Mouse (Mus musculus) ES-E14 (cell line): ENCODE results near the gene Tom1. TPM values are rescaled to one million over a fixed set of nuclear protein-coding genes. Genes with fewer than 3 reads are reported as not detected.

Experiments used
- DNase-seq: peaks from one replicate; pipeline ENCODE4 v3.0.0-alpha.2; 2013; ENCODE audit warnings: low read depth, low spot score
- H3K27ac ChIP-seq: 2 replicates; pipeline ENCODE4 v1.5.1; 2012; ENCODE audit warnings: low read depth, mild to moderate bottlenecking, low read length, moderate library complexity, mixed read lengths; ENCODE audit not compliant: poor library complexity, insufficient read depth, severe bottlenecking
- H3K36me3 ChIP-seq: 2 replicates; pipeline ENCODE4 v1.6.1; 2012; ENCODE audit warnings: mild to moderate bottlenecking, low read length, moderate library complexity, mixed read lengths; ENCODE audit not compliant: control insufficient read depth, poor library complexity, insufficient read depth, severe bottlenecking
- H3K4me1 ChIP-seq, 2 experiments: fragments of 150-350 bp in 1 of 2; sonication (generic) in 1 of 2; 2 replicates each; pipeline ENCODE4 v1.6.1; 2012; ENCODE audit warnings: low read length in 2 of 2, mild to moderate bottlenecking in 1 of 2, mixed read lengths in 1 of 2; ENCODE audit not compliant: control insufficient read depth in 2 of 2, insufficient read depth in 2 of 2, poor library complexity in 1 of 2
- H3K4me3 ChIP-seq, 2 experiments: fragments of 150-350 bp in 1 of 2; sonication (generic) in 1 of 2; 2 replicates each; pipeline ENCODE4 v1.5.1; 2012; ENCODE audit warnings: low read length in 2 of 2, low read depth in 1 of 2, mild to moderate bottlenecking in 1 of 2, mixed read lengths in 1 of 2; ENCODE audit not compliant: insufficient read depth in 1 of 2, poor library complexity in 1 of 2, severe bottlenecking in 1 of 2
- H3K9ac ChIP-seq: 2 replicates; pipeline ENCODE4 v1.6.1; 2012; ENCODE audit warnings: low read depth, mild to moderate bottlenecking, low read length, mixed read lengths; ENCODE audit not compliant: poor library complexity, insufficient read depth, severe bottlenecking
- H3K9me3 ChIP-seq: fragments of 150-350 bp; sonication (generic); 2 replicates; pipeline ENCODE4 v1.6.1; 2012; ENCODE audit warnings: low read depth, mild to moderate bottlenecking, low read length; ENCODE audit not compliant: control insufficient read depth, insufficient read depth
- CHD2 ChIP-seq: IDR thresholded peaks from 2 replicates; pipeline ENCODE4 v1.6.1; 2014; ENCODE audit warnings: mild to moderate bottlenecking, low read depth, low read length, inconsistent platforms
- HCFC1 ChIP-seq: IDR thresholded peaks from 2 replicates; pipeline ENCODE4 v1.6.1; 2012; ENCODE audit warnings: low read length, inconsistent platforms, borderline replicate concordance; ENCODE audit not compliant: insufficient read depth
- MAFK ChIP-seq: IDR thresholded peaks from 2 replicates; pipeline ENCODE4 v1.6.1; 2014; ENCODE audit warnings: mild to moderate bottlenecking, low read depth, low read length, inconsistent platforms; ENCODE audit not compliant: insufficient read depth
- ZC3H11A ChIP-seq: IDR thresholded peaks from 2 replicates; pipeline ENCODE4 v1.6.1; 2012; ENCODE audit warnings: low read depth, mild to moderate bottlenecking, inconsistent platforms, low read length, borderline replicate concordance
- ZNF384 ChIP-seq: IDR thresholded peaks from 2 replicates; pipeline ENCODE4 v1.6.1; 2012; ENCODE audit warnings: low read depth, low read length, inconsistent platforms
- in situ Hi-C, 2 experiments: fragments of 600-800 bp; cut with MboI; formaldehyde crosslinking; loops; one replicate each; pipeline ENCODE4 v1.15.1; 2025; ENCODE audit warnings: low sequenced_read_pairs in 2 of 2, inconsistent platforms in 1 of 2; ENCODE audit not compliant: unreplicated experiment in 2 of 2
- total RNA-seq: library from RNA; depleted of rRNA; stranded (reverse); fragments of 300-350 nt; gene quantifications from 2 replicates; pipeline ENCODE4 v1.2.3, GENCODE M21; 2012

Gene Tom1
- total RNA-seq, 1 experiment: 24.5 TPM

DNA sequence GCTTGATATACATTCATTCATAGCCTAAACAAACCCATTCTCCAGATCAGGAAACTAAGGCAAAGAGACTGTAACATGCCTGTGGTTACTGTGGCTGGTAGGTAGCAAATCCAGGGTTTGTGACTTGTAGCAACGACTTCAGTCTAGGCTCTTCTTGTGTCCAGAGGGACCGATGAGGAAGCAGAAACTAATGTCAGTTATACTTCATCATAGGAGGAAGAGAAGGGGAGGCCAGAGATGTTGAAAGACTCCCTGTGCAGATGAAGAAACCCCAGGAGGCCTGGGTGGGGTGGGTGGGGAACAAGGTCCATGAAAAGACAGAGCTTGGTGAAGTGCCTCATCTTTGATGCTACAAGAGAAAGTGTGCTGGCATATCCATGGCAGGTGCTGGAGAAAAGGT lies 22.2 kb downstream of the Tom1 start:
- Histone ChIP-seq H3K27ac (no peak overlapping the region), H3K4me1 (peaks cover 0 to 1% of the 10 kb centered on the region in 2 experiments; a peak in 1 of 4 replicates), H3K9me3 (no peaks in the 10 kb centered on the region), H3K4me3 (no peak overlapping the region), H3K9ac (no peak overlapping the region), H3K36me3 (peaks cover 24% of the 10 kb centered on the region; the same call in 1 of the 2 replicates)
- no peak for DNase-seq
- no peak for TF ChIP-seq ZNF384
- no peak for TF ChIP-seq ZC3H11A
- TF ChIP-seq MAFK: no peak
- TF ChIP-seq CHD2: no peak
- no peak for TF ChIP-seq HCFC1
- in situ Hi-C loops: no loop called here

DNA sequence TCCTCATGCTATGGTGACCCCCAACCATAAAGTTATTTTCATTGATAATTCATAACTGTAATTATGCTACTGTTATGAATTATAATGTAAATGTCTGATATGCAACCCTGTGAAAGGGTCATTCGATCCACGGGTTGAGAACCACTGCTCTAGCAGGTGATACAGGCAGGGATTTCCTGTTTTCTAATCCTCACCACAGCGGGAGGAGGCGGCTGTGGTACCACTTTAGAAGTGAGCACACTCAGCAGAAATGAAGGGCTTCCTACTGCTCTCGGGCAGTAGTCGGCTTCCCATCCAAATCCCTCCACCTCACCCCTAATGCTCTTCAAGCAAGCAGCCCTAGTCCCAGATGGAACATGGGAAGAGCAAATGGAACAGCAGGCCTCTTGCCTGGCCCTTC lies 26.5 kb downstream of the Tom1 start:
- no peak overlapping the region for H3K9ac ChIP-seq
- 0 out of 4 replicates have a peak, but pooled peaks cover 0 to under 1% of the 10 kb centered on the region in 2 experiments for H3K4me1 ChIP-seq
- TF ChIP-seq CHD2 (no peak), MAFK (no peak), ZNF384 (no peak), ZC3H11A (no peak), HCFC1 (no peak)
- no peaks in the 10 kb centered on the region for H3K9me3 ChIP-seq
- H3K27ac ChIP-seq: no peak overlapping the region
- no peak for DNase-seq
- H3K4me3 ChIP-seq: no peak overlapping the region
- in situ Hi-C loops: no loop called here
- peaks cover 29% of the 10 kb centered on the region; the same call in 1 of the 2 replicates for H3K36me3 ChIP-seq

GRCm38 (mm10) chr8:75060815-75061214 lies 27.3 kb downstream of the Tom1 start:
- DNase-seq: no peak
- in situ Hi-C loops: no loop called here
- no peak overlapping the region for H3K27ac ChIP-seq
- peaks cover 30% of the 10 kb centered on the region; the same call in 1 of the 2 replicates for H3K36me3 ChIP-seq
- no peaks in the 10 kb centered on the region for H3K9me3 ChIP-seq
- TF ChIP-seq CHD2 (no peak), MAFK (no peak)
- H3K9ac ChIP-seq: no peak overlapping the region
- H3K4me1 ChIP-seq: no peaks in the 10 kb centered on the region
- H3K4me3 ChIP-seq: no peak overlapping the region

DNA sequence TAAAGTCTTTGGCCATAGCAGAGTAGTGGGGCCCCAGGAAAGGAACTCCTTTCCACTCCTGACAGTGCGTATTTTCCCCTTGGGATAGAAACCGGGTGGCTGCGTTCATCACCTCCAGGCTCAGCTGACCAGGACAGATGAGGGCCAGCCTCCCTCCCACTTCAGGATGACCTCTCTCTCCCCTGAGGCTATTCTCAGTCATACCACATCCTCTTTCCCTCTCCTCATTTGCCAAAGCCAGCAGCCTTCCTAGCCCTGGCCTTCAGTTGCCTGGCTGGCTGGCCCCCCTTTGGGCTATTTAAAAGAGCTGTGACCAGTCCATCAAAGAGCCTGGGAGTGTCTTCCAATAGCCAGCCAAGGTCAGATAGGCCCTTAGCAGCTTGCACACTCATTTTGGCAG lies 29.8 kb downstream of the Tom1 start:
- Histone ChIP-seq H3K27ac (no peak overlapping the region), H3K4me3 (no peak overlapping the region), H3K9me3 (no peaks in the 10 kb centered on the region), H3K4me1 (no peaks in the 10 kb centered on the region), H3K36me3 (peaks cover 30% of the 10 kb centered on the region; the same call in 1 of the 2 replicates), H3K9ac (no peak overlapping the region)
- no peak for DNase-seq
- no peak for TF ChIP-seq ZNF384
- no peak for TF ChIP-seq HCFC1
- TF ChIP-seq ZC3H11A: no peak
- TF ChIP-seq MAFK: no peak
- TF ChIP-seq CHD2: no peak
- in situ Hi-C loops: no loop called here

DNA sequence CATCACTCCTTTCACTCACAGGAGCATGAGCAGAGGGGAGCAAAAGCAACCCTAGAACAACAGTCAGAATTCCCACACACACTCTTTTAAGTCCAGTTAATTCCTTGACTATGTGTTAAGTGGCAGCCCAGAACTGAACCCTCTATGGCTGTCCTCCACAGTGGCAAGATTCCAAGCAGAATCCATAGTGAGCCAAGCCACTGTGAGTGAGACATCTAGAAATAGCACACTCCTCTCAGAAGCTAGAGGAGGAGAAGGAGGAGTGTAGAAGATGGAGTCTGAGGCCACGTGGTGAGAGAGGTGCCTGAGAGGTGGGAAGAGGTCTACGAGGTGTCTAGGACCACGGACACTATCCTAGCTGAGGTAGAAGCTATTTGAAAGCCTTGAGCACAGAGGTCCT lies 31.3 kb downstream of the Tom1 start:
- no peak for DNase-seq
- Histone ChIP-seq H3K27ac (no peak overlapping the region), H3K9ac (no peak overlapping the region), H3K4me1 (no peaks in the 10 kb centered on the region), H3K9me3 (no peaks in the 10 kb centered on the region), H3K4me3 (no peak overlapping the region), H3K36me3 (peaks cover 21% of the 10 kb centered on the region; the same call in 1 of the 2 replicates)
- in situ Hi-C loops: no loop called here
- TF ChIP-seq HCFC1 (no peak), MAFK (no peak), CHD2 (no peak), ZC3H11A (no peak), ZNF384 (no peak)
